Mouse (Mus musculus) limb, embryonic 11.5 days (tissue): ENCODE results near the gene Smim20. TPM values are rescaled to one million over a fixed set of nuclear protein-coding genes. Genes with fewer than 3 reads are reported as not detected.

Experiments
- ATAC-seq: fragments of 200-750 bp; cut with Nextera tagmentation; 2 replicates; pipeline ENCODE4 v1.8.0; 2017; ENCODE audit warnings: low read depth; ENCODE audit not compliant: insufficient number of reproducible peaks, low FRiP score, low TSS enrichment
- DNase-seq: peaks from one replicate; pipeline ENCODE4 v3.0.0-alpha.2; 2015; ENCODE audit warnings: low spot score
- H3K27ac ChIP-seq: fragments of 300-500 bp; sonication (generic); replicated peaks from 2 replicates; pipeline ENCODE4 v1.5.1; 2014; ENCODE audit warnings: low read depth, mild to moderate bottlenecking, low read length
- H3K27me3 ChIP-seq: fragments of 300-500 bp; sonication (generic); 2 replicates; pipeline ENCODE4 v1.6.1; 2014; ENCODE audit warnings: mild to moderate bottlenecking, low read length, mixed read lengths; ENCODE audit not compliant: control insufficient read depth, insufficient read depth
- H3K36me3 ChIP-seq: fragments of 300-500 bp; sonication (generic); 2 replicates; pipeline ENCODE4 v1.6.1; 2014; ENCODE audit warnings: mild to moderate bottlenecking, low read length, moderate library complexity, mixed read lengths; ENCODE audit not compliant: control insufficient read depth, insufficient read depth
- H3K4me1 ChIP-seq: fragments of 300-500 bp; sonication (generic); 2 replicates; pipeline ENCODE4 v1.6.1; 2014; ENCODE audit warnings: low read length, mixed read lengths; ENCODE audit not compliant: control insufficient read depth, insufficient read depth
- H3K4me2 ChIP-seq: fragments of 300-500 bp; sonication (generic); 2 replicates; pipeline ENCODE4 v1.6.1; 2014; ENCODE audit warnings: low read depth, mild to moderate bottlenecking, moderate library complexity; ENCODE audit not compliant: severe bottlenecking
- H3K4me3 ChIP-seq: fragments of 300-500 bp; sonication (generic); 2 replicates; pipeline ENCODE4 v1.5.1; 2014; ENCODE audit warnings: low read depth, low read length
- H3K9ac ChIP-seq: fragments of 300-500 bp; sonication (generic); 2 replicates; pipeline ENCODE4 v1.6.1; 2014; ENCODE audit warnings: mild to moderate bottlenecking, low read length
- H3K9me3 ChIP-seq: fragments of 300-500 bp; sonication (generic); 2 replicates; pipeline ENCODE4 v1.6.1; 2016; ENCODE audit warnings: low read length; ENCODE audit not compliant: control insufficient read depth
- WGBS: fragments of 180-500 bp; shearing (Covaris S2); extraction: QIAGEN DNeasy Blood & Tissue Kit; methylation state at CpG from one replicate; pipeline ENCODE4 v1.1.7; 2014; 5-methylcytosine and 5-hydroxymethylcytosine counted together
- polyA plus RNA-seq: library from polyadenylated mRNA; unstranded; fragments of >200 nt; fragmentation: Nextera tagmentation; extraction: Ambion mirVana; gene quantifications from 2 replicates; pipeline ENCODE4 v1.2.1, GENCODE M21; 2014

Smim20 gene
- polyA plus RNA-seq, 1 experiment from 2014 or later: 59.0 TPM

GRCm38 (mm10) chr5:53239831-53240440 lies 26.9 kb upstream of the Smim20 start:
- DNase-seq (no peak), ATAC-seq (no peak)
- H3K36me3 ChIP-seq: no peaks in the 10 kb centered on the region
- no peak overlapping the region for H3K4me2 ChIP-seq
- no peak overlapping the region for H3K4me3 ChIP-seq
- H3K27me3 ChIP-seq: no peaks in the 10 kb centered on the region
- 0 out of 2 replicates have a peak, but pooled peaks cover 2% of the 10 kb centered on the region for H3K4me1 ChIP-seq
- H3K9me3 ChIP-seq: no peaks in the 10 kb centered on the region
- H3K9ac ChIP-seq: no peak overlapping the region
- no peak overlapping the region for H3K27ac ChIP-seq
- 44% methylated on average over 11 of the region's 11 CpGs for WGBS

- Histone ChIP-seq H3K4me3 (no peak overlapping the region), H3K36me3 (no peaks in the 10 kb centered on the region), H3K9me3 (no peaks in the 10 kb centered on the region), H3K27me3 (no peaks in the 10 kb centered on the region), H3K4me2 (no peak overlapping the region), H3K4me1 (no peaks in the 10 kb centered on the region), H3K9ac (no peak overlapping the region), H3K27ac (no peak overlapping the region)
- ATAC-seq: no peak
- 47% methylated on average over 2 of the region's 2 CpGs for WGBS
- DNase-seq: no peak
These were observed 25.8 kb upstream of the Smim20 start for GRCm38 (mm10) chr5:53241109-53241508.

GRCm38 (mm10) chr5:53241963-53242362 lies 24.9 kb upstream of the Smim20 start:
- ATAC-seq (no peak), DNase-seq (no peak)
- no peaks in the 10 kb centered on the region for H3K36me3 ChIP-seq
- no peak overlapping the region for H3K9ac ChIP-seq
- WGBS: 87% methylated on average over 5 of the region's 5 CpGs
- H3K4me1 ChIP-seq: no peaks in the 10 kb centered on the region
- H3K27ac ChIP-seq: no peak overlapping the region
- no peak overlapping the region for H3K4me3 ChIP-seq
- no peaks in the 10 kb centered on the region for H3K9me3 ChIP-seq
- no peaks in the 10 kb centered on the region for H3K27me3 ChIP-seq
- H3K4me2 ChIP-seq: no peak overlapping the region

GRCm38 (mm10) chr5:53242865-53243499 lies 23.9 kb upstream of the Smim20 start:
- no peak for ATAC-seq
- H3K27me3 ChIP-seq: no peaks in the 10 kb centered on the region
- no peaks in the 10 kb centered on the region for H3K9me3 ChIP-seq
- H3K9ac ChIP-seq: no peak overlapping the region
- H3K4me3 ChIP-seq: no peak overlapping the region
- no peak overlapping the region for H3K4me2 ChIP-seq
- no peaks in the 10 kb centered on the region for H3K36me3 ChIP-seq
- H3K27ac ChIP-seq: no peak overlapping the region
- 93% methylated on average over 7 of the region's 7 CpGs for WGBS
- no peak for DNase-seq
- H3K4me1 ChIP-seq: no peaks in the 10 kb centered on the region

- Histone ChIP-seq H3K4me1 (no peaks in the 10 kb centered on the region), H3K4me3 (no peak overlapping the region), H3K27me3 (no peaks in the 10 kb centered on the region), H3K36me3 (no peaks in the 10 kb centered on the region), H3K27ac (no peak overlapping the region), H3K9me3 (no peaks in the 10 kb centered on the region), H3K4me2 (no peak overlapping the region), H3K9ac (no peak overlapping the region)
- DNase-seq (no peak), ATAC-seq (no peak)
- WGBS: 77% methylated on average over 10 of the region's 10 CpGs
These were observed 22.9 kb upstream of the Smim20 start for GRCm38 (mm10) chr5:53243933-53244332.

GRCm38 (mm10) chr5:53248499-53248898 lies 18.4 kb upstream of the Smim20 start:
- 83% methylated on average over 11 of the region's 11 CpGs for WGBS
- no peak overlapping the region for H3K27ac ChIP-seq
- H3K36me3 ChIP-seq: no peaks in the 10 kb centered on the region

GRCm38 (mm10) chr5:53249431-53250061 lies 17.3 kb upstream of the Smim20 start:
- H3K27me3 ChIP-seq: no peaks in the 10 kb centered on the region
- H3K4me1 ChIP-seq: no peaks in the 10 kb centered on the region
- ATAC-seq (no peak), DNase-seq (peak; percentile 31)
- H3K4me2 ChIP-seq: no peak overlapping the region
- no peak overlapping the region for H3K4me3 ChIP-seq
- H3K9ac ChIP-seq: no peak overlapping the region
- H3K9me3 ChIP-seq: no peaks in the 10 kb centered on the region
- no peak overlapping the region for H3K27ac ChIP-seq
- 47% methylated on average over 4 of the region's 4 CpGs for WGBS
- H3K36me3 ChIP-seq: no peaks in the 10 kb centered on the region

More at GRCm38 (mm10) chr5:53248499-53248898, 18.4 kb upstream of the Smim20 start:
- Histone ChIP-seq H3K4me2 (no peak overlapping the region), H3K9me3 (no peaks in the 10 kb centered on the region), H3K9ac (no peak overlapping the region), H3K4me1 (no peaks in the 10 kb centered on the region), H3K27me3 (no peaks in the 10 kb centered on the region), H3K4me3 (no peak overlapping the region)
- no peak for DNase-seq
- no peak for ATAC-seq

- H3K36me3 ChIP-seq: no peaks in the 10 kb centered on the region
- H3K4me2 ChIP-seq: no peak overlapping the region
- DNase-seq (no peak), ATAC-seq (no peak)
- no peaks in the 10 kb centered on the region for H3K9me3 ChIP-seq
- 87% methylated on average over 5 of the region's 5 CpGs for WGBS
- no peaks in the 10 kb centered on the region for H3K27me3 ChIP-seq
- H3K4me3 ChIP-seq: no peak overlapping the region
- H3K4me1 ChIP-seq: peaks cover 4% of the 10 kb centered on the region; the same call in 1 of the 2 replicates
- no peak overlapping the region for H3K9ac ChIP-seq
- no peak overlapping the region for H3K27ac ChIP-seq
These were observed 12.7 kb upstream of the Smim20 start for GRCm38 (mm10) chr5:53254154-53254553.
